In the genomic region with DNA sequence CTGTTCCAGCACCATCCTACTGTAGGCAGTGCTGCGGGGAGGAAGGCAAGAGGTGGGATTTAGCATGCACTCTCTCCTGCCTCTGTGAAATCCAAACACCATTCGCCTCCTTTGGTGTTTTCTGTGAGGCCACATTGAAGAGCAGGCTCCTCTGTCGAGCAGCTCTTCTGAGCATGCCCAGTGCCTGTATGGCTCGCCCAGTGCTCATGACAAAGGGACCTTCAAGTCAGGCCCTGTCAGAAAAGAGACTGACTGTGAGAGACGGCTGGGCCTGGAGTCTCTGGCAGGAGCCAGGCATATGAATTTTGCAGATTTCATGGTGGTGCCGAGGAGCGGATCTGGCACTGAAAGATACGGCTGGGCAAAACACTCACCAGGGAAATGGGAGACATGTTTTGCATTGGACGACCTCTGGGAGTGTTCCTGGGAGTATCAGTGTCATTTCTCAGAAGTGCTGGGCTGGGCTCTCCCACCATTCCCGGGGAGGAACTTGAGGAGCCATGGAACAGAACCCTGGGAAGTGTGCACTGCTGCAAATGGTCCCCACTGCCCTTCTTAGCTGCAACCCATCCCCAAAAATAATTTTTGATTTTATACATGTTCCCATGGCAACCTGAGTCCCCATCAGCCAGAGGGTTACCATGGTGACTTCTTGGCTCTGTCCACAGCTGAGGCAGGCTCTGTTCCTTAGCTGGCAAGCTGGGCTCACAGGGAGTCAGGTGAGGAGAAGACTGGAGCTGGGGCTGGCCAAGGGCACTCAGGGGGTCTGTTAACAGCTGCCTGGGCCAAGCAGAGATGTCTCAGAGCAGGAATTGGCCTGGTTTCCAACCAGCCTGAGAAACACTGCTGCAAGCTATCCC, we compare ENCODE assay signal across 10 mouse cellular contexts. TPM values are rescaled to one million over a fixed set of nuclear protein-coding genes. Genes with fewer than 3 reads are reported as not detected.
DNase-seq lines count a peak whose midpoint lies in the region; ATAC-seq and TF ChIP-seq lines count a peak whose summit lies in the region.
"Had no signal": no experiment of that assay in that cellular context is flagged by ENCODE, and none has a peak within 500 bp of the region (broad histone marks: within the 10 kb centered on the region; RNA-seq: fewer than 3 reads in every experiment).

No protein-coding gene starts in this region.

- H3K9me3 ChIP-seq in intestine, embryonic 15.5 days = no peaks in the 10 kb centered on the region
- H3K9me3 ChIP-seq in intestine, postnatal 0 days (ENCODE audit: control insufficient read depth) = no peaks in the 10 kb centered on the region
- H3K9me3 ChIP-seq in hindbrain, postnatal 0 days (ENCODE audit: low read length) = no peaks in the 10 kb centered on the region
- no peaks in the 10 kb centered on the region for H3K9me3 ChIP-seq in neural tube, embryonic 14.5 days (ENCODE audit: control insufficient read depth, low read length)
- no peaks in the 10 kb centered on the region for H3K9me3 ChIP-seq in liver, embryonic 12.5 days (replicated peaks)
- H3K9me3 ChIP-seq: G1E had no signal

- H3K4me2 ChIP-seq in intestine, embryonic 15.5 days (replicated peaks) = no peak overlapping the region
- no peak overlapping the region for H3K4me2 ChIP-seq in intestine, postnatal 0 days (replicated peaks; ENCODE audit: low read depth)
- 0 out of 2 replicates have a peak overlapping the region, but pooled peaks have one; percentile 3 for H3K4me2 ChIP-seq in hindbrain, postnatal 0 days (ENCODE audit: low read depth, low read length)
- 0 out of 2 replicates have a peak overlapping the region, but pooled peaks have one; percentile 4 for H3K4me2 ChIP-seq in neural tube, embryonic 14.5 days (ENCODE audit: low read depth, low read length)
- H3K4me2 ChIP-seq in liver, embryonic 12.5 days = no peak overlapping the region

- ATAC-seq in intestine, embryonic 15.5 days = no peak
- ATAC-seq in intestine, postnatal 0 days = no peak
- ATAC-seq in hindbrain, postnatal 0 days = peak; percentile 85
- peak; percentile 45; the same call in 1 of the 2 replicates for ATAC-seq in neural tube, embryonic 14.5 days (ENCODE audit: low read depth)
- no peak for ATAC-seq in liver, embryonic 12.5 days

- WGBS in intestine, embryonic 15.5 days = 49% methylated on average over 10 of the region's 10 CpGs
- 59% methylated on average over 10 of the region's 10 CpGs for whole genome bisulfite sequencing in intestine, postnatal 0 days
- WGBS in hindbrain, postnatal 0 days = 14% methylated on average over 10 of the region's 10 CpGs
- 22% methylated on average over 10 of the region's 10 CpGs for WGBS in neural tube, embryonic 14.5 days
- WGBS in liver, embryonic 12.5 days (ENCODE audit: insufficient replicate concordance) = 56% methylated on average over 10 of the region's 10 CpGs

- no peak for TF ChIP-seq POLR2A in cortical plate, adult 2 months (IDR thresholded peaks at IDR 0.05; ENCODE audit: extremely low read depth, insufficient read depth, low read length)

- no peak overlapping the region for H3K9ac ChIP-seq in intestine, embryonic 15.5 days
- no peak overlapping the region for H3K9ac ChIP-seq in intestine, postnatal 0 days (ENCODE audit: low read depth, low read length)
- H3K9ac ChIP-seq in hindbrain, postnatal 0 days (replicated peaks; ENCODE audit: low read length) = no peak overlapping the region
- no peak overlapping the region for H3K9ac ChIP-seq in neural tube, embryonic 14.5 days (replicated peaks; ENCODE audit: low read depth, low read length)
- H3K9ac ChIP-seq in liver, embryonic 12.5 days = no peak overlapping the region

- no peak for TF ChIP-seq CTCF in intestine, postnatal 0 days (IDR thresholded peaks at IDR 0.05; ENCODE audit: low read depth)
- TF ChIP-seq CTCF in cortical plate, adult 2 months (IDR thresholded peaks at IDR 0.05; ENCODE audit: extremely low read depth, insufficient read depth, low read length) = no peak
- no peak for TF ChIP-seq CTCF in hindbrain, postnatal 0 days (IDR thresholded peaks at IDR 0.05; ENCODE audit: low read depth)

- peak overlapping the region; percentile 27; the same call in 1 of the 2 replicates for H3K27ac ChIP-seq in intestine, embryonic 15.5 days
- H3K27ac ChIP-seq in intestine, postnatal 0 days (ENCODE audit: low read depth, low read length) = no peak overlapping the region
- 0 out of 2 replicates have a peak overlapping the region, but pooled peaks have one; percentile 22 for H3K27ac ChIP-seq in cortical plate, adult 2 months (ENCODE audit: insufficient read depth, low read length)
- H3K27ac ChIP-seq in hindbrain, postnatal 0 days = peak overlapping the region; percentile 76
- H3K27ac ChIP-seq in neural tube, embryonic 14.5 days (ENCODE audit: low read depth, low read length) = peak overlapping the region; percentile 66; the same call in 1 of the 2 replicates
- no peak overlapping the region for H3K27ac ChIP-seq in liver, embryonic 12.5 days

- H3K27me3 ChIP-seq in intestine, embryonic 15.5 days (replicated peaks) = no peaks in the 10 kb centered on the region
- H3K27me3 ChIP-seq in intestine, postnatal 0 days (replicated peaks; ENCODE audit: control insufficient read depth, insufficient read depth, low read length) = no peaks in the 10 kb centered on the region
- no peaks in the 10 kb centered on the region for H3K27me3 ChIP-seq in hindbrain, postnatal 0 days (ENCODE audit: insufficient read depth, low read length)
- H3K27me3 ChIP-seq in neural tube, embryonic 14.5 days (ENCODE audit: control insufficient read depth, insufficient read depth, low read length) = no peaks in the 10 kb centered on the region
- no peaks in the 10 kb centered on the region for H3K27me3 ChIP-seq in liver, embryonic 12.5 days (replicated peaks)

- H3K4me1 ChIP-seq in intestine, embryonic 15.5 days (replicated peaks) = peaks cover 33% of the 10 kb centered on the region
- no peaks in the 10 kb centered on the region for H3K4me1 ChIP-seq in intestine, postnatal 0 days (replicated peaks; ENCODE audit: control insufficient read depth, insufficient read depth, low read length)
- H3K4me1 ChIP-seq in cortical plate, adult 2 months (ENCODE audit: control insufficient read depth, insufficient read depth, low read length) = peaks cover 27% of the 10 kb centered on the region
- peaks cover 26% of the 10 kb centered on the region for H3K4me1 ChIP-seq in hindbrain, postnatal 0 days (ENCODE audit: insufficient read depth, low read length)
- H3K4me1 ChIP-seq in neural tube, embryonic 14.5 days (ENCODE audit: control insufficient read depth, insufficient read depth, low read length) = peaks cover 42% of the 10 kb centered on the region
- peaks cover 9% of the 10 kb centered on the region; the same call in 1 of the 2 replicates for H3K4me1 ChIP-seq in liver, embryonic 12.5 days

- DNase-seq in hindbrain, postnatal 0 days (ENCODE audit: low spot score) = peak; percentile 81
- DNase-seq in B cell, adult 2 months = no peak
- no peak for DNase-seq in cerebellum, adult 18-20 months
- DNase-seq: thymus, postnatal 25 days had no signal

- H3K36me3 ChIP-seq in intestine, embryonic 15.5 days = no peaks in the 10 kb centered on the region
- H3K36me3 ChIP-seq in intestine, postnatal 0 days (ENCODE audit: control insufficient read depth, insufficient read depth) = no peaks in the 10 kb centered on the region
- no peaks in the 10 kb centered on the region for H3K36me3 ChIP-seq in hindbrain, postnatal 0 days (ENCODE audit: insufficient read depth, low read length)
- 0 out of 2 replicates have a peak, but pooled peaks cover 2% of the 10 kb centered on the region for H3K36me3 ChIP-seq in neural tube, embryonic 14.5 days (ENCODE audit: control insufficient read depth, insufficient read depth, low read length)
- H3K36me3 ChIP-seq in liver, embryonic 12.5 days = no peaks in the 10 kb centered on the region
- H3K36me3 ChIP-seq: G1E had no signal

- no peak overlapping the region for H3K4me3 ChIP-seq in intestine, embryonic 15.5 days (replicated peaks)
- no peak overlapping the region for H3K4me3 ChIP-seq in intestine, postnatal 0 days (ENCODE audit: low read depth, low read length)
- no peak overlapping the region for H3K4me3 ChIP-seq in cortical plate, adult 2 months (ENCODE audit: insufficient read depth, low read length)
- H3K4me3 ChIP-seq in hindbrain, postnatal 0 days (ENCODE audit: low read length) = no peak overlapping the region
- H3K4me3 ChIP-seq in neural tube, embryonic 14.5 days (ENCODE audit: low read depth, low read length) = no peak overlapping the region
- no peak overlapping the region for H3K4me3 ChIP-seq in liver, embryonic 12.5 days

RNA-seq across cellular contexts. Expression of a gene that starts 42.2 kb away (rescaled TPM):
- 11.5 and 12.5 TPM in 2 replicates for polyA plus RNA-seq in intestine, embryonic 15.5 days (2015; fragmentation: Nextera tagmentation; extraction: Ambion mirVana)
- 3.4 and 5.4 TPM in 2 replicates for polyA plus RNA-seq in intestine, postnatal 0 days (2015; fragmentation: Nextera tagmentation; extraction: Ambion mirVana)
- polyA plus RNA-seq in cortical plate, adult 2 months (2012; rRNA removed) = 35.8 and 38.8 TPM in 2 replicates
- total RNA-seq in hindbrain, postnatal 0 days (2014; rRNA removed) = 90.0 and 106 TPM in 2 replicates
- 38.6 and 39.9 TPM in 2 replicates for polyA plus RNA-seq in hindbrain, postnatal 0 days (2015; fragmentation: Nextera tagmentation; extraction: Ambion mirVana)
- polyA plus RNA-seq in neural tube, embryonic 14.5 days (2014; fragmentation: Nextera tagmentation; extraction: Ambion mirVana) = 61.2 and 64.9 TPM in 2 replicates
- polyA plus RNA-seq in liver, embryonic 12.5 days (2016; fragmentation: Nextera tagmentation; extraction: Ambion mirVana) = 3.2 TPM in 2 replicates
- polyA plus RNA-seq: G1E had no signal

Comparison
In these comparisons a context has a peak if more than half of its experiments do, and no peak if none do; other contexts are left out.
1. H3K27ac ChIP-seq: peak in intestine, embryonic 15.5 days (single experiment), cortical plate, adult 2 months (single experiment), hindbrain, postnatal 0 days (single experiment) and neural tube, embryonic 14.5 days (single experiment); none in intestine, postnatal 0 days (single experiment) and liver, embryonic 12.5 days (single experiment).
2. ATAC-seq: peak in hindbrain, postnatal 0 days (single experiment) and neural tube, embryonic 14.5 days (single experiment); none in intestine, embryonic 15.5 days (single experiment), intestine, postnatal 0 days (single experiment) and liver, embryonic 12.5 days (single experiment).
3. H3K4me2 ChIP-seq: peak in hindbrain, postnatal 0 days (single experiment) and neural tube, embryonic 14.5 days (single experiment); none in intestine, embryonic 15.5 days (single experiment), intestine, postnatal 0 days (single experiment) and liver, embryonic 12.5 days (single experiment).